Mouse (Mus musculus): ENCODE measurements around the gene Ppt2.

Ppt2 gene

GRCm38 (mm10) chr17:34627943-34628643 is at the start of gene Ppt2:
Gene Ppt2, minus strand, starts transcription at chr17:34628510.
- peak; percentile 39 for DNase-seq (ENCODE audit: low spot score)

- no peak for DNase-seq (ENCODE audit: low spot score)
Measured at GRCm38 (mm10) chr17:34676671-34677070, 48.4 kb upstream of the Ppt2 start.

GRCm38 (mm10) chr17:34676093-34676460 is 47.8 kb upstream of the Ppt2 start:
- no peak for DNase-seq (ENCODE audit: low spot score)

GRCm38 (mm10) chr17:34675205-34676092 is 47.1 kb upstream of the Ppt2 start:
- DNase-seq (ENCODE audit: low spot score), result no peak

- no peak for DNase-seq (ENCODE audit: low spot score)
Measured at GRCm38 (mm10) chr17:34674524-34675204, 46.4 kb upstream of the Ppt2 start.

- DNase-seq (ENCODE audit: low spot score), result no peak
Measured at GRCm38 (mm10) chr17:34673139-34673538, 44.8 kb upstream of the Ppt2 start.

- no peak for DNase-seq (ENCODE audit: low spot score)
Measured at GRCm38 (mm10) chr17:34672246-34672792, 44.0 kb upstream of the Ppt2 start.

GRCm38 (mm10) chr17:34671151-34672066 is 43.1 kb upstream of the Ppt2 start:
- DNase-seq (ENCODE audit: low spot score), result peak; percentile 61

GRCm38 (mm10) chr17:34670235-34670634 is 41.9 kb upstream of the Ppt2 start, which contains the start of gene Tnxb:
Gene Tnxb, plus strand, starts transcription at chr17:34670535.
- no peak for DNase-seq (ENCODE audit: low spot score)

GRCm38 (mm10) chr17:34664472-34664871 is 36.2 kb upstream of the Ppt2 start:
- no peak for DNase-seq (ENCODE audit: low spot score)

- no peak for DNase-seq (ENCODE audit: low spot score)
Measured at GRCm38 (mm10) chr17:34663558-34663957, 35.2 kb upstream of the Ppt2 start.

- DNase-seq (ENCODE audit: low spot score), result no peak
Measured at GRCm38 (mm10) chr17:34662978-34663377, 34.7 kb upstream of the Ppt2 start.

GRCm38 (mm10) chr17:34662468-34662867 is 34.2 kb upstream of the Ppt2 start:
- DNase-seq (ENCODE audit: low spot score), result no peak

GRCm38 (mm10) chr17:34661121-34661591 is 32.8 kb upstream of the Ppt2 start:
- DNase-seq (ENCODE audit: low spot score), result no peak

- no peak for DNase-seq (ENCODE audit: low spot score)
Measured at GRCm38 (mm10) chr17:34660259-34660820, 32.0 kb upstream of the Ppt2 start.

GRCm38 (mm10) chr17:34659897-34660214 is 31.5 kb upstream of the Ppt2 start:
- no peak for DNase-seq (ENCODE audit: low spot score)

GRCm38 (mm10) chr17:34659181-34659896 is 31.0 kb upstream of the Ppt2 start:
- no peak for DNase-seq (ENCODE audit: low spot score)

- no peak for DNase-seq (ENCODE audit: low spot score)
Measured at GRCm38 (mm10) chr17:34658591-34658990, 30.3 kb upstream of the Ppt2 start.

- DNase-seq (ENCODE audit: low spot score), result no peak
Measured at GRCm38 (mm10) chr17:34658145-34658544, 29.8 kb upstream of the Ppt2 start.

GRCm38 (mm10) chr17:34657271-34657670 is 29.0 kb upstream of the Ppt2 start:
- no peak for DNase-seq (ENCODE audit: low spot score)
